Mouse (Mus musculus) myocyte (in vitro differentiated cells): ENCODE measurements at regions not wholly inside any gene's neighbourhood (a gene's known extent, or its start where the extent isn't known, plus 50 kb on each side); places are given as distances from the start of the nearest gene placed in this dataset.

Experiments
- H3K27me3 ChIP-seq: one replicate; pipeline ENCODE4 v1.6.1; 2011; ENCODE audit not compliant: control insufficient read depth, insufficient read depth, insufficient read length
- H3K36me3 ChIP-seq: one replicate; pipeline ENCODE4 v1.6.1; 2011; ENCODE audit not compliant: control insufficient read depth, insufficient read depth
- H3K4me2 ChIP-seq: one replicate; pipeline ENCODE4 v1.6.1; 2011; ENCODE audit warnings: low read depth, control low read depth
- H3K4me3 ChIP-seq: one replicate; pipeline ENCODE4 v1.5.1; 2011; ENCODE audit warnings: mild to moderate bottlenecking, control low read depth, moderate library complexity
- H3K79me2 ChIP-seq: one replicate; pipeline ENCODE4 v1.6.1; 2011; ENCODE audit not compliant: control insufficient read depth, insufficient read depth
- H3ac ChIP-seq: one replicate; pipeline ENCODE4 v1.6.1; 2011; ENCODE audit not compliant: control insufficient read depth, insufficient read length
- CEBPB ChIP-seq: IDR thresholded peaks from 2 replicates; pipeline ENCODE4 v1.6.1; 2011; ENCODE audit warnings: mild to moderate bottlenecking, moderate library complexity; ENCODE audit not compliant: poor library complexity, insufficient read depth, severe bottlenecking
- E2F4 ChIP-seq: IDR thresholded peaks from one replicate; pipeline ENCODE4 v1.6.1; 2011; ENCODE audit warnings: mild to moderate bottlenecking, control low read depth, moderate library complexity; ENCODE audit not compliant: insufficient read depth
- MAX ChIP-seq: IDR thresholded peaks from one replicate; pipeline ENCODE4 v1.6.1; 2011; ENCODE audit warnings: low read depth, mild to moderate bottlenecking, control low read depth
- MYOD1 ChIP-seq, 3 experiments: IDR thresholded peaks; one replicate each; pipeline ENCODE4 v1.6.1; 2011; ENCODE audit warnings: control low read depth in 2 of 3, low read depth in 2 of 3, mild to moderate bottlenecking in 2 of 3, moderate library complexity in 1 of 3; ENCODE audit not compliant: insufficient read length in 2 of 3, control insufficient read depth in 1 of 3
- MYOG ChIP-seq, 3 experiments: IDR thresholded peaks; one replicate each; pipeline ENCODE4 v1.6.1; 2011; ENCODE audit warnings: control low read depth in 2 of 3, low read depth in 2 of 3, mild to moderate bottlenecking in 2 of 3; ENCODE audit not compliant: insufficient read length in 2 of 3, control insufficient read depth in 1 of 3, insufficient read depth in 1 of 3
- POLR2A ChIP-seq: IDR thresholded peaks from one replicate; pipeline ENCODE4 v1.6.1; 2011; ENCODE audit warnings: low read depth, mild to moderate bottlenecking, control low read depth, moderate library complexity; ENCODE audit not compliant: insufficient read length
- POLR2AphosphoS2 ChIP-seq: IDR thresholded peaks from one replicate; pipeline ENCODE4 v1.6.1; 2011; ENCODE audit warnings: low read depth, control low read depth; ENCODE audit not compliant: insufficient read length
- REST ChIP-seq: IDR thresholded peaks from one replicate; pipeline ENCODE4 v1.6.1; 2011; ENCODE audit warnings: mild to moderate bottlenecking, control low read depth, moderate library complexity; ENCODE audit not compliant: insufficient read depth, insufficient read length
- SRF ChIP-seq: IDR thresholded peaks from one replicate; pipeline ENCODE4 v1.6.1; 2011; ENCODE audit warnings: low read depth; ENCODE audit not compliant: control insufficient read depth, insufficient read length
- TCF12 ChIP-seq: IDR thresholded peaks from one replicate; pipeline ENCODE4 v1.6.1; 2011; ENCODE audit warnings: mild to moderate bottlenecking, control low read depth; ENCODE audit not compliant: poor library complexity, insufficient read depth, severe bottlenecking
- TCF3 ChIP-seq: IDR thresholded peaks from one replicate; pipeline ENCODE4 v1.6.1; 2011; ENCODE audit warnings: low read depth, control low read depth; ENCODE audit not compliant: insufficient read length
- USF1 ChIP-seq: IDR thresholded peaks from one replicate; pipeline ENCODE4 v1.6.1; 2011; ENCODE audit warnings: low read depth, mild to moderate bottlenecking, control low read depth, moderate library complexity

DNA sequence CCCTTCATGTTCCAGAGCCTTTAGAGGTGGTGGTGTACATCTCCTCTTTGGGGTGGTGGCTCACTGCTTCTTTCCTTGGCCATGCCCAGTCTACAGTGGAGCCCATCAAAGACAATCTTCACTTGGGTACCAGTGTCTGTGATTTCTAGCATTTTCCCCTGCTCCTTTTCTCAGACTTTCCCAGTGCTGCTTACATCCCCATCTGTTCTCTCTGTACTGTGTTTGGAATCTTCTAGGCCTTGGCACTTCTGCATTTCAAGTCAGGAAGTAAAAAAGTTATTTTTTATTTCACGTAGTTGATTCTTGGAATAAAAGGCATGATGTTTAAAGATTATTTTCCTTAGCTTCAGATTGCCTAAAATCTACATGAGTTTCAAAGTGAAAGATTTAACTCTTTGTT lies 455.4 kb downstream of the Sorl1 start:
- TF ChIP-seq MAX (no peak), CEBPB (no peak), POLR2A (no peak), REST (no peak), MYOG (IDR thresholded peaks at IDR 0.05; ENCODE audit: control insufficient read depth in 1 of 3, insufficient read depth in 1 of 3, insufficient read length in 2 of 3, low read depth in 2 of 3) (no peak), MYOD1 (IDR thresholded peaks at IDR 0.05; ENCODE audit: control insufficient read depth in 1 of 3, insufficient read length in 2 of 3, low read depth in 2 of 3) (no peak), SRF (no peak), TCF3 (no peak)
- no peak overlapping the region for H3K4me3 ChIP-seq
- H3K79me2 ChIP-seq, result no peaks in the 10 kb centered on the region
- H3K36me3 ChIP-seq, result no peaks in the 10 kb centered on the region
- H3K4me2 ChIP-seq, result no peak overlapping the region
- no peaks in the 10 kb centered on the region for H3K27me3 ChIP-seq
- no peak overlapping the region for H3ac ChIP-seq

GRCm38 (mm10) chr9:41665000-41665685 lies 459.0 kb downstream of the Sorl1 start:
- Histone ChIP-seq H3K4me2 (no peak overlapping the region), H3ac (no peak overlapping the region), H3K27me3 (no peaks in the 10 kb centered on the region), H3K4me3 (no peak overlapping the region), H3K36me3 (no peaks in the 10 kb centered on the region), H3K79me2 (no peaks in the 10 kb centered on the region)
- no peak for TF ChIP-seq MAX

DNA sequence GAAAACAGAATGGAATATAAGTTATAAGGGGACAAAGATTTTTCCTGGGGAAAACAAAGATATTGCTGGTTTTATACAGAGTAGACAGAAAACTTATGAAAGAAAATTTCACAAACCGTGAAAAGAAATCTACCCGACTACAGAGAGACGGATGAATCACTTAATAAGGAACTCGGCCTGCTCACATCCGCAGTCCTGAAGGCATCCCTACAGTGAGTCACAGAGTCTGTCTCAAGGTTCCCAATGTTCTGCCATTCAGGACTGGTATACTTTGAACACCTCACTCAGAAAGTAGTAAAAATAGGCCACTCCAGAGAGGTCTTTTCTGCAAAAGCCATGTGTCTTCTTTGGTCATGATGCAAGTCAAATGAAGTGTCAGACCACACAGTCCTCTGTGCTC lies 463.5 kb downstream of the Sorl1 start:
- H3K4me2 ChIP-seq, result peak overlapping the region; percentile 44
- no peak overlapping the region for H3K4me3 ChIP-seq
- H3K27me3 ChIP-seq, result no peaks in the 10 kb centered on the region
- no peak overlapping the region for H3ac ChIP-seq
- TF ChIP-seq MYOD1 (IDR thresholded peaks at IDR 0.05; ENCODE audit: control insufficient read depth in 1 of 3, insufficient read length in 2 of 3, low read depth in 2 of 3) (no peak), TCF3 (no peak), TCF12 (no peak), SRF (no peak), POLR2A (no peak), MYOG (IDR thresholded peaks at IDR 0.05; ENCODE audit: control insufficient read depth in 1 of 3, insufficient read depth in 1 of 3, insufficient read length in 2 of 3, low read depth in 2 of 3) (no peak), POLR2AphosphoS2 (no peak), E2F4 (no peak), USF1 (no peak), MAX (no peak), CEBPB (no peak)
- H3K79me2 ChIP-seq, result no peaks in the 10 kb centered on the region
- H3K36me3 ChIP-seq, result no peaks in the 10 kb centered on the region

- Histone ChIP-seq H3K27me3 (no peaks in the 10 kb centered on the region), H3K36me3 (no peaks in the 10 kb centered on the region), H3K79me2 (no peaks in the 10 kb centered on the region), H3K4me2 (no peak overlapping the region), H3ac (no peak overlapping the region), H3K4me3 (no peak overlapping the region)
- TF ChIP-seq MYOG (IDR thresholded peaks at IDR 0.05; ENCODE audit: control insufficient read depth in 1 of 3, insufficient read depth in 1 of 3, insufficient read length in 2 of 3, low read depth in 2 of 3) (no peak), SRF (no peak), POLR2A (no peak), USF1 (no peak), TCF12 (no peak), REST (no peak), CEBPB (no peak), POLR2AphosphoS2 (no peak), MAX (no peak)
Measured at GRCm38 (mm10) chr9:41660011-41660410, 464.1 kb downstream of the Sorl1 start.

DNA sequence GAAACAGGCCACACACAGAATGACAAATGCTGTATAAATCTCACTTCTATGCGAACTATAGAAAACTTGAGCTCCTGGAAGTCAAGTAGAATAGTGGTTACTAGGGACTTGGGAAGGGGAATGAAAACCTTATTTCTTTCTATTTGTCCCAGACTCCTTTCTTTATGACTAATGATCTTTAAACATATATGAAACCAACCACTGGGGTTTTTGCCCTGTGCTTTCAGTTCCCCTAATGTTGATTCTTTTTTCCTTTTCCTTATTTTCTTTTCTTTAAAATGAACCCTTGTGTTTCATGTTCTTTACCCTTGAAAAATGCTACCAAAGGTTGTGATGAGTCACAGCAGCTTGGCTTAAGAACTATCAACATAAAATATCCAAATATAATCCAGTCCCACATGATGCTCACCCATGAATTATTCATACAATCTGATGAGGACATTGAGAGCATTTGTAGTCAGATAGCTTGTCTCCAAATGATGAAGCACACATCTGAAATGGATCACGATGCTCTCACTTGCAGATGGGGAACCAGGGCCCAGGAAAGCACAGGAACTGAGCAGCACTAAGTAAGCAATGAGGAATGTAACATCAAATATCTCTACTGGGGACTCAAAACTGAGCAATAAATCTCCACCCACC lies 470.2 kb upstream of the Ubash3b start:
- Histone ChIP-seq H3K27me3 (no peaks in the 10 kb centered on the region), H3ac (no peak overlapping the region), H3K4me3 (no peak overlapping the region), H3K36me3 (no peaks in the 10 kb centered on the region), H3K4me2 (no peak overlapping the region), H3K79me2 (no peaks in the 10 kb centered on the region)
- TF ChIP-seq USF1, result no peak
- no peak for TF ChIP-seq REST
- no peak for TF ChIP-seq E2F4
- no peak for TF ChIP-seq CEBPB
- TF ChIP-seq SRF, result no peak
- TF ChIP-seq MYOG (IDR thresholded peaks at IDR 0.05; ENCODE audit: control insufficient read depth in 1 of 3, insufficient read depth in 1 of 3, insufficient read length in 2 of 3, low read depth in 2 of 3), result no peak
